Mouse (Mus musculus): ENCODE measurements around the gene Chchd3. TPM values are rescaled to one million over a fixed set of nuclear protein-coding genes. Genes with fewer than 3 reads are reported as not detected.

Chchd3 gene
- polyA plus RNA-seq, 1 experiment: 34.0 TPM

DNA sequence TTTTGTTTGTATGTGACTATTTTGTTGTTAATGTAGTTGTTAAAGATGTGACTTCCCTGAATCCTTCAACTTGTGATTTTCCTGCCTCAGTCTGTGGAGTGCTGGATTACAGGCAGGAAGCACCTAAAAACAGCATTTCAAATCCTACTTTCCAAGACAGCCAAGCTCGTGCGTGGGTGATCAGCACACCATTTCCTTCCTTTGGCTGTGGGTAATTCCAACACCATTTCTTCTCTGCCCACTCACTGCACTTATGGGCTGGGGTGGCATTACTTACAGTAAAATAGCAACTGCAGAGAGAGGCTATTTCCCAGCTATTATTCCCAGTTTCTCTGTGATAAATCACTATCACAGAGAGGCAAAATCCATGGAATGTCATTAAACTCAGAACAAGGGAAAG, 140.0 kb downstream of the Chchd3 start:
- no peak for DNase-seq
- WGBS: 25% methylated on average over 2 of the region's 2 CpGs
- no peak overlapping the region for H3K4me3 ChIP-seq (replicated peaks; ENCODE audit: extremely low read depth, low read depth, low read length)
- TF ChIP-seq CTCF (IDR thresholded peaks at IDR 0.05; ENCODE audit: insufficient read depth, low read length) (no peak), POLR2A (IDR thresholded peaks at IDR 0.05; ENCODE audit: borderline replicate concordance, extremely low read depth, low read depth, low read length) (no peak)
- no peaks in the 10 kb centered on the region for H3K4me1 ChIP-seq (ENCODE audit: control insufficient read depth, insufficient read depth, low read length)

DNA sequence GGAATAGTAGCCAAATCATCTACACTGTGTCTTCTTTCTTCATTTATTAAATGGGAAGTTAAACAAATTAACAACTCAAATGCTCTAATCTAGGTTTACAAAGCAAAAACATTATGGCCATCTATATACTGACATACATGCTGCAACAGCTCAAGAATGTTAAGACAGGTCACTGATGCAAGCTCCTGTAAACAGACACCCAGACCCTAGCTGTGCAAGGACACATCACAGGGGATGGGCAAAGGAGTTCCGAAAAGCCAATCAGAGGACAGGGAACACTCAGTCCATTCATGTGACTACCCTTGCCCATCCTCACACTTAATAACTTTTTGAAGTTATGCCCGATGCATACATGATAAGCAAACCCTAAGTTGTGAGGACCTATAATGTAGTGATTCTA, 149.4 kb downstream of the Chchd3 start:
- no peak for DNase-seq
- WGBS: 91% methylated on average over 2 of the region's 2 CpGs
- TF ChIP-seq POLR2A (IDR thresholded peaks at IDR 0.05; ENCODE audit: borderline replicate concordance, extremely low read depth, low read depth, low read length): no peak
- no peak for TF ChIP-seq CTCF (IDR thresholded peaks at IDR 0.05; ENCODE audit: insufficient read depth, low read length)
- Histone ChIP-seq H3K4me1 (ENCODE audit: control insufficient read depth, insufficient read depth, low read length) (no peaks in the 10 kb centered on the region), H3K4me3 (replicated peaks; ENCODE audit: extremely low read depth, low read depth, low read length) (no peak overlapping the region)

DNA sequence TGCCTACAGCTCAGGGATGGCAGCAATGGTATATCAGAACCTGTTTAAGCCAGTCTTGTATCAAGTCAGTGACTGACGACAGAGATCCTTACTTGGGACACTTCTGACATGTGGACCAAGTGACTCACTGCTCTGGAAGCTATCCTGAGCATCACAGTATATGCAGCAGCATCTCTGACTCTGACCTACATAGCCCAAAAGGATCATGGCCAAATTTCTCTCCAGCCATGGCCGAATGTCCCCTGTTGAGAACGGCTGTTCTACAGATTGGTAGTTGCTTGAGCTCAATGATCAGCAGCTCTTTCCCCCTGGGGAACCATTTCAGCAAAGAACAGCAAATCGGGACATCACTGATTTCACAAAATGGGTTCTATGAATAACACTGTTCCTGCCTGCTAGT, 161.0 kb downstream of the Chchd3 start:
- TF ChIP-seq CTCF (IDR thresholded peaks at IDR 0.05; ENCODE audit: insufficient read depth, low read length): no peak
- TF ChIP-seq POLR2A (IDR thresholded peaks at IDR 0.05; ENCODE audit: borderline replicate concordance, extremely low read depth, low read depth, low read length): no peak
- WGBS: 89% methylated on average over 4 of the region's 4 CpGs
- Histone ChIP-seq H3K4me3 (replicated peaks; ENCODE audit: extremely low read depth, low read depth, low read length) (no peak overlapping the region), H3K4me1 (ENCODE audit: control insufficient read depth, insufficient read depth, low read length) (no peaks in the 10 kb centered on the region)
- no peak for DNase-seq

DNA sequence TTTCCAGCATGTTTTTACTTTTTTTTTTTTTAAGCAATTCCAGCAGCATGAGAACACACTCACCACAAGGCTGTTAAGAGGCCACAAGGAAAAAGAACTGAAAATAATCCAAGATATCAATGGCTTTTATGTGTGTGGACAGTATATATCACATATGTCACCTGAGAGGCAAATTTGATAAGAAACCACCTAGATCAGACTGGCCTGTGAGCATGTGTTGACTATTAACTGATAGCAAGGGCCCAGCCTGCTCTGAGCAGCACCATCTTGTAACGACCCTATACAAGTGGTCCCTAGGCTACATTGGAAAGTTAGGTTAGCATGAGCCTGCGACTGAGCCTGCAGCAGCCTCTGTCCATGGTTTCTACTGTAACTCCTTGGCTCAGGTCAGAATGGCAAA, 166.0 kb downstream of the Chchd3 start:
- Histone ChIP-seq H3K4me3 (replicated peaks; ENCODE audit: extremely low read depth, low read depth, low read length) (no peak overlapping the region), H3K4me1 (ENCODE audit: control insufficient read depth, insufficient read depth, low read length) (no peaks in the 10 kb centered on the region)
- 86% methylated on average over 2 of the region's 2 CpGs for WGBS
- no peak for TF ChIP-seq POLR2A (IDR thresholded peaks at IDR 0.05; ENCODE audit: borderline replicate concordance, extremely low read depth, low read depth, low read length)
- TF ChIP-seq CTCF (IDR thresholded peaks at IDR 0.05; ENCODE audit: insufficient read depth, low read length): no peak
- DNase-seq: no peak

DNA sequence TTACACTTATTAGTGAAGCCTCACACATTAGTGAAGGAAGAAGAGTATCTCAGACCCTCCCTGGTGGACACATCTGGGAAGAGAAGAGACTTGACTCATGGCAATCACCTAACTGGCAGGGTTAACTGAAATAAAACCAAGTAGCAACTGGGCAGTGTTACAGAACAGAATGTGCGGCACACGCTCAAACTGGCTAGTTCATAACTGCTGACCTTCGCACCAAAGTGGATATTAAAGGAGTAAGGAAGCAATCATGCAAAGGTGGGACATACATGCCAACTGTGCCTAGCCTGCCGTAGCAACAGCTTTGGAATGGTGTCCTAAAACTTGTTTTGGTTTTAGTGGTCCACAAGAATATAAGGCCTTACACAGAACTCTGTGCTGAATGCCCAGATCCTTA, 169.3 kb downstream of the Chchd3 start:
- H3K4me1 ChIP-seq (ENCODE audit: control insufficient read depth, insufficient read depth, low read length): no peaks in the 10 kb centered on the region
- no peak for DNase-seq
- no peak overlapping the region for H3K4me3 ChIP-seq (replicated peaks; ENCODE audit: extremely low read depth, low read depth, low read length)
- 96% methylated on average over 4 of the region's 4 CpGs for WGBS
- TF ChIP-seq CTCF (IDR thresholded peaks at IDR 0.05; ENCODE audit: insufficient read depth, low read length) (no peak), POLR2A (IDR thresholded peaks at IDR 0.05; ENCODE audit: borderline replicate concordance, extremely low read depth, low read depth, low read length) (no peak)

DNA sequence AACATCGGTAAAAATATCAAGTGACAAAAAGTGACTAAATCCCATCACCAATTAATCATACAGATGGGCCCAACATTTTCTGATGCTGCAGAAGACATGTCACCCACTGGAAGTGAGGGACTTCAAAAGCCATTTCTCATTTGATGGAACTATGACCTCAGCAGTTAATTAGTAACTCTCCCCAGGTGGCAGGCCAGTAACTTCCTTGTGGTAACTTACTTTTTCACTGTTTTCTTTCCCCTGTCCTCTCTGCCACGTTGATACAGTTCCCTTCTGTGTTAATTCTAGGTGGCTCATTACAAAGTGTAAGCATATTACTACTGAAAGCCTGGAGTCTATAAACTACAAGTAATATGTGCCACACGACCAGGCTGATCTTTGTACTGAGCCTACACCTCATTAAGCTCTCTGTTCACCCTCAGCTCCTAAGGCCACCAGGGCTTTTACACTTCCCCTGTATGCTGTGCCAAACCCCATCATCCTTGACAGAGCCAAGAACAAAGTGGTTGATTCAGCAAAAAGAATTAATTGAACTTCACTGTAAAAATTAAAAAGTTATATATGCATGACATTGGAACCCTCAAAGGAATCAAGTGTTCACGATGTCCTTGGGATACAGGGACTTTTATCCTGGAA, 171.0 kb downstream of the Chchd3 start:
- Histone ChIP-seq H3K4me1 (ENCODE audit: control insufficient read depth, insufficient read depth, low read length) (no peaks in the 10 kb centered on the region), H3K4me3 (replicated peaks; ENCODE audit: extremely low read depth, low read depth, low read length) (no peak overlapping the region)
- no peak for TF ChIP-seq POLR2A (IDR thresholded peaks at IDR 0.05; ENCODE audit: borderline replicate concordance, extremely low read depth, low read depth, low read length)
- no peak for TF ChIP-seq CTCF (IDR thresholded peaks at IDR 0.05; ENCODE audit: insufficient read depth, low read length)
- DNase-seq: no peak
- WGBS: 62% methylated on average over 4 of the region's 4 CpGs

DNA sequence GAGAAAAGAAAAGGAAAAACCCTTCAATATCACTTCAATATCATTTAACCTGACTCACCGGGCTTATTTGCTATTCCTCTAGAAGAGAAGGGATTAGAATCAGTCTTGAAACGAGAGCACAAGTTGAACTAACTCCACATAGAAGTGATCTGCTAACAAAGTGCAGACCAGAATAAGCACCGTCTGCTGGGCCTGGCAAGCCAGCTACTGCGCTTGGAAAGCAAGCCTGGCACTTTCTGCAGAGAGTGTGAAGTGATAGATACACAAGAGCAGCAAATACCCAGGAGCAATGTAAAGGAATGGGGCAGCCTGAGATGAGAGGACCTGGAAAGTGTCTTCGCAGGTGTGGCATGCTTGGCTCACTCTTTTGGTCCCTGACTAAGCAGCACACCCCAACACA, 181.5 kb downstream of the Chchd3 start:
- no peaks in the 10 kb centered on the region for H3K4me1 ChIP-seq (ENCODE audit: control insufficient read depth, insufficient read depth, low read length)
- H3K4me3 ChIP-seq (replicated peaks; ENCODE audit: extremely low read depth, low read depth, low read length): no peak overlapping the region
- WGBS: 77% methylated on average over 5 of the region's 5 CpGs
- no peak for DNase-seq
- no peak for TF ChIP-seq POLR2A (IDR thresholded peaks at IDR 0.05; ENCODE audit: borderline replicate concordance, extremely low read depth, low read depth, low read length)
- TF ChIP-seq CTCF (IDR thresholded peaks at IDR 0.05; ENCODE audit: insufficient read depth, low read length): no peak

DNA sequence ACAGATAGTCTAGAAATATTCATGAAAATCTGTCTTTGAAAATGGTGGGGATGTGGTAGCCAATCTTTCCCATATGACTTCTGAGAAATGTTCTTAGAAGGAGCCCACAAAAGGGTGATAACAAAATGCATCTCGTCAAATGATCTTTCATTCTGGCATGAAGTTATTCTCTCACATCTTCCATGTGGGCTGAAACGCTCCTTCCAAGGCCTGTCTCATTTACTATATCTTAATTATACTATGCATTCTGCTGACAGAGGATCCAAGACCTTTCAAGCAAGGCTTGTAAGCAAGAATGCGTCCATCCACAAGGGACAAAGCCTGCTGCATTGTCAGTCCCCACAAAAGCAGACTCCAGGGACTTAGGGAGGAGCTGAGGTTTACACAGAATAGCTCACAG, 185.9 kb downstream of the Chchd3 start:
- DNase-seq: no peak
- no peak for TF ChIP-seq CTCF (IDR thresholded peaks at IDR 0.05; ENCODE audit: insufficient read depth, low read length)
- no peak for TF ChIP-seq POLR2A (IDR thresholded peaks at IDR 0.05; ENCODE audit: borderline replicate concordance, extremely low read depth, low read depth, low read length)
- Histone ChIP-seq H3K4me1 (ENCODE audit: control insufficient read depth, insufficient read depth, low read length) (no peaks in the 10 kb centered on the region; the same call in 1 of the 2 replicates), H3K4me3 (replicated peaks; ENCODE audit: extremely low read depth, low read depth, low read length) (no peak overlapping the region)
- WGBS: 85% methylated on average over 3 of the region's 3 CpGs

DNA sequence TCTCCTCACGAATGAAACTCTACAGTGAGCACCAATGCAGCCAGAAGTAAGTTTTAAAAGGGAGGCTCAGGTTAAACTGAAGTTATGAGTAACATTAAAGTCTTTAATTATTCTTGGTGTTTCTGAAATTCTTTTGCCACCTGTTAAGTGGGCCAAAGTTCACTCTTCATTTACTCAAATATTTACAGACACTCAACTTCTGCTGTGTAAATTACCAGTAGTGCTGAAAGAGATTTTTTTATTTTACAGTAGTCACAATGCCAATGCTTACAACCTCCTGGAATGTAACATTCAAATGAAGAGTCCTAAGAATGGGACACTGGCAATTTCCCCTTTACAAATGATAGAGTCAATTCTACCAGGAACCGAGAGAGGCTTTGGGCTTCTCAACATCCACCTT, 187.3 kb downstream of the Chchd3 start:
- Histone ChIP-seq H3K4me3 (replicated peaks; ENCODE audit: extremely low read depth, low read depth, low read length) (no peak overlapping the region), H3K4me1 (ENCODE audit: control insufficient read depth, insufficient read depth, low read length) (no peaks in the 10 kb centered on the region; the same call in 1 of the 2 replicates)
- TF ChIP-seq CTCF (IDR thresholded peaks at IDR 0.05; ENCODE audit: insufficient read depth, low read length) (no peak), POLR2A (IDR thresholded peaks at IDR 0.05; ENCODE audit: borderline replicate concordance, extremely low read depth, low read depth, low read length) (no peak)
- no peak for DNase-seq
- WGBS: 77% methylated on average over 2 of the region's 2 CpGs

DNA sequence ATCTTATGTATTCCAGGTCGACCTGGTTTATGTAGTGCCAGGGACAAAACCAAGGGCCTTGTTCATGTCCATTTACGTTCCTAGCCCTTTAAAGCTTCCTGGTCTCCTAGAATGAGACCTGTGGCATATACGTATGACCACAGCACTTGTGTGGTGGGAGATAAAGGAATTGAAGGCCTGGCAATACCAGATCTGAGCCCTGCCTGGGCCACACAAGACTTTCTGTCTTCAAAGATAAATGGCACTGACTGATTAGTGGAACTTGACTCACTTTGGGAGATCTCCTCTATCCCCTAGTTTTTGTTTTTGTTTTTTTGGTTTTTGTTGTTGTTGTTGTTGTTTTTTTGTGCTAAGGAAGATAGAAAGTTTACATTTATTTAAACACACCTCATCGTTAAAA, 209.1 kb downstream of the Chchd3 start:
- Histone ChIP-seq H3K4me3 (replicated peaks; ENCODE audit: extremely low read depth, low read depth, low read length) (no peak overlapping the region), H3K4me1 (ENCODE audit: control insufficient read depth, insufficient read depth, low read length) (no peaks in the 10 kb centered on the region)
- 89% methylated on average over 4 of the region's 4 CpGs for WGBS
- DNase-seq: no peak
- TF ChIP-seq CTCF (IDR thresholded peaks at IDR 0.05; ENCODE audit: insufficient read depth, low read length) (no peak), POLR2A (IDR thresholded peaks at IDR 0.05; ENCODE audit: borderline replicate concordance, extremely low read depth, low read depth, low read length) (no peak)

Measured in lung, adult 2 months (tissue).